Mouse (Mus musculus) midbrain, embryonic 10.5 days (tissue): ENCODE results near the gene H2afv. TPM values are rescaled to one million over a fixed set of nuclear protein-coding genes. Genes with fewer than 3 reads are reported as not detected.
"Not testable (repeated sequence)": the region's sequence is repeated elsewhere in the genome, so short reads cannot be mapped to it uniquely, and the experiment has no call there.

Source experiments
- DNase-seq: peaks from one replicate; pipeline ENCODE4 v3.0.0-alpha.2; 2017; ENCODE audit warnings: low spot score
- H3K27ac ChIP-seq: fragments of 300-500 bp; sonication (generic); replicated peaks from 2 replicates; pipeline ENCODE4 v1.5.1; 2016; ENCODE audit warnings: mild to moderate bottlenecking
- H3K27me3 ChIP-seq: fragments of 300-500 bp; sonication (generic); 2 replicates; pipeline ENCODE4 v1.6.1; 2016; ENCODE audit warnings: low read depth, mild to moderate bottlenecking; ENCODE audit not compliant: poor library complexity, severe bottlenecking
- H3K36me3 ChIP-seq: fragments of 300-500 bp; sonication (generic); 2 replicates; pipeline ENCODE4 v1.6.1; 2016; ENCODE audit warnings: mild to moderate bottlenecking, moderate library complexity
- H3K4me1 ChIP-seq: fragments of 300-500 bp; sonication (generic); 2 replicates; pipeline ENCODE4 v1.6.1; 2016
- H3K4me3 ChIP-seq: fragments of 300-500 bp; sonication (generic); 2 replicates; pipeline ENCODE4 v1.5.1; 2016; ENCODE audit warnings: mild to moderate bottlenecking, moderate library complexity
- H3K9me3 ChIP-seq: fragments of 300-500 bp; sonication (generic); replicated peaks from 2 replicates; pipeline ENCODE4 v1.6.1; 2016; ENCODE audit warnings: mild to moderate bottlenecking
- WGBS: fragments of 180-500 bp; shearing (Covaris S2); methylation state at CpG from one replicate; pipeline ENCODE4 v1.1.7; 2016; 5-methylcytosine and 5-hydroxymethylcytosine counted together
- polyA plus RNA-seq: library from polyadenylated mRNA; unstranded; fragments of >200 nt; fragmentation: Nextera tagmentation; extraction: Ambion mirVana; gene quantifications from 2 replicates; pipeline ENCODE4 v1.2.1, GENCODE M21; 2016

The H2afv gene
- polyA plus RNA-seq, 1 experiment from 2014 or later: 961 TPM

GRCm38 (mm10) chr11:6419156-6419555 lies 25.1 kb downstream of the H2afv start:
- not testable (repeated sequence) for H3K9me3 ChIP-seq, H3K27ac ChIP-seq, H3K4me3 ChIP-seq, H3K27me3 ChIP-seq, DNase-seq
- Histone ChIP-seq H3K36me3 (peaks cover 73% of the 10 kb centered on the region), H3K4me1 (peaks cover 30% of the 10 kb centered on the region)
- WGBS: 79% methylated on average over 4 of the region's 4 CpGs

- peaks cover 69% of the 10 kb centered on the region for H3K36me3 ChIP-seq
- no peaks in the 10 kb centered on the region for H3K27me3 ChIP-seq
- H3K4me1 ChIP-seq: peaks cover 30% of the 10 kb centered on the region
- no peaks in the 10 kb centered on the region for H3K9me3 ChIP-seq
- no peak overlapping the region for H3K27ac ChIP-seq
- no peak for DNase-seq
- 93% methylated on average over 5 of the region's 5 CpGs for WGBS
- H3K4me3 ChIP-seq: peak overlapping the region; percentile 95
Measured at GRCm38 (mm10) chr11:6418751-6419150, 25.5 kb downstream of the H2afv start.

- Histone ChIP-seq H3K9me3 (no peaks in the 10 kb centered on the region), H3K4me1 (peaks cover 30% of the 10 kb centered on the region), H3K27ac (no peak overlapping the region), H3K4me3 (peak overlapping the region; percentile 95), H3K36me3 (peaks cover 57% of the 10 kb centered on the region), H3K27me3 (no peaks in the 10 kb centered on the region)
- no peak for DNase-seq
Measured at GRCm38 (mm10) chr11:6417490-6417889, 26.8 kb downstream of the H2afv start.

GRCm38 (mm10) chr11:6417069-6417468 lies 27.2 kb downstream of the H2afv start:
- H3K4me1 ChIP-seq: peaks cover 30% of the 10 kb centered on the region
- no peak for DNase-seq
- 47% methylated on average over 2 of the region's 2 CpGs for WGBS
- no peaks in the 10 kb centered on the region for H3K27me3 ChIP-seq
- peak overlapping the region; percentile 95 for H3K4me3 ChIP-seq
- H3K27ac ChIP-seq: peak overlapping the region; percentile 99
- peaks cover 52% of the 10 kb centered on the region for H3K36me3 ChIP-seq
- H3K9me3 ChIP-seq: no peaks in the 10 kb centered on the region

- WGBS: 2% methylated on average over 30 of the region's 30 CpGs
- H3K36me3 ChIP-seq: peaks cover 47% of the 10 kb centered on the region
- H3K27me3 ChIP-seq: no peaks in the 10 kb centered on the region
- H3K4me3 ChIP-seq: peak overlapping the region; percentile 95
- H3K27ac ChIP-seq: peak overlapping the region; percentile 99
- H3K9me3 ChIP-seq: no peaks in the 10 kb centered on the region
- H3K4me1 ChIP-seq: peaks cover 30% of the 10 kb centered on the region
- DNase-seq: peak; percentile 72
Measured at GRCm38 (mm10) chr11:6416405-6417034, 27.7 kb downstream of the H2afv start.

GRCm38 (mm10) chr11:6415551-6416404 lies 28.5 kb downstream of the H2afv start:
- H3K4me3 ChIP-seq: peak overlapping the region; percentile 95
- H3K27ac ChIP-seq: peak overlapping the region; percentile 99
- WGBS: under 1% methylated on average over 72 of the region's 102 CpGs
- H3K27me3 ChIP-seq: no peaks in the 10 kb centered on the region
- peak; percentile 98 for DNase-seq
- H3K36me3 ChIP-seq: peaks cover 40% of the 10 kb centered on the region
- H3K4me1 ChIP-seq: peaks cover 30% of the 10 kb centered on the region
- no peaks in the 10 kb centered on the region for H3K9me3 ChIP-seq

GRCm38 (mm10) chr11:6414751-6415550 lies 29.3 kb downstream of the H2afv start, which contains the start of gene Ppia:
Ppia (plus strand) TSS chr11:6415443.
- Histone ChIP-seq H3K36me3 (peaks cover 31% of the 10 kb centered on the region), H3K4me1 (peaks cover 30% of the 10 kb centered on the region), H3K27me3 (no peaks in the 10 kb centered on the region), H3K9me3 (no peaks in the 10 kb centered on the region), H3K4me3 (peak within 1 kb of the TSS; percentile 95), H3K27ac (peak within 1 kb of the TSS; percentile 99)
- 11% methylated on average over 21 of the region's 21 CpGs for WGBS
- peak; percentile 32 for DNase-seq

- Histone ChIP-seq H3K27ac (no peak overlapping the region), H3K36me3 (peaks cover 16% of the 10 kb centered on the region), H3K4me3 (no peak overlapping the region), H3K4me1 (peaks cover 24% of the 10 kb centered on the region), H3K27me3 (no peaks in the 10 kb centered on the region), H3K9me3 (no peaks in the 10 kb centered on the region)
- 93% methylated on average over 12 of the region's 12 CpGs for WGBS
- DNase-seq: no peak
Measured at GRCm38 (mm10) chr11:6413264-6413663, 31.0 kb downstream of the H2afv start.

- no peak overlapping the region for H3K4me3 ChIP-seq
- H3K36me3 ChIP-seq: peaks cover 2% of the 10 kb centered on the region
- H3K27ac ChIP-seq: no peak overlapping the region
- peak; percentile 82 for DNase-seq
- WGBS: 2% methylated on average over 5 of the region's 5 CpGs
- H3K4me1 ChIP-seq: peaks cover 11% of the 10 kb centered on the region
- no peaks in the 10 kb centered on the region for H3K27me3 ChIP-seq
- no peaks in the 10 kb centered on the region for H3K9me3 ChIP-seq
Measured at GRCm38 (mm10) chr11:6411684-6412083, 32.6 kb downstream of the H2afv start.

- H3K36me3 ChIP-seq: peaks cover 11% of the 10 kb centered on the region
- H3K27ac ChIP-seq, H3K9me3 ChIP-seq, H3K27me3 ChIP-seq, DNase-seq, H3K4me3 ChIP-seq: not testable (repeated sequence)
- H3K4me1 ChIP-seq: peaks cover 18% of the 10 kb centered on the region
- 89% methylated on average over 5 of the region's 5 CpGs for WGBS
Measured at GRCm38 (mm10) chr11:6410755-6411154, 33.5 kb downstream of the H2afv start.

- Histone ChIP-seq H3K4me1 (peaks cover 20% of the 10 kb centered on the region), H3K27ac (no peak overlapping the region), H3K9me3 (no peaks in the 10 kb centered on the region), H3K4me3 (no peak overlapping the region), H3K36me3 (peaks cover 17% of the 10 kb centered on the region), H3K27me3 (no peaks in the 10 kb centered on the region)
- WGBS: 66% methylated on average over 5 of the region's 5 CpGs
- no peak for DNase-seq
Measured at GRCm38 (mm10) chr11:6410050-6410602, 34.1 kb downstream of the H2afv start.

- no peak overlapping the region for H3K4me3 ChIP-seq
- DNase-seq: no peak
- peaks cover 13% of the 10 kb centered on the region for H3K4me1 ChIP-seq
- no peak overlapping the region for H3K27ac ChIP-seq
- WGBS: 86% methylated on average over 3 of the region's 3 CpGs
- H3K27me3 ChIP-seq: no peaks in the 10 kb centered on the region
- no peaks in the 10 kb centered on the region for H3K9me3 ChIP-seq
- H3K36me3 ChIP-seq: peaks cover 47% of the 10 kb centered on the region
Measured at GRCm38 (mm10) chr11:6407162-6407621, 37.1 kb downstream of the H2afv start.
